Mouse (Mus musculus): ENCODE measurements around the gene Acp2.

The Acp2 gene

GRCm38 (mm10) chr2:91194624-91195332, 7.9 kb upstream of the Acp2 start:
- peak; percentile 82 for DNase-seq (ENCODE audit: extremely low spot score)

GRCm38 (mm10) chr2:91196577-91197001, 6.1 kb upstream of the Acp2 start:
- DNase-seq (ENCODE audit: extremely low spot score), result no peak

GRCm38 (mm10) chr2:91198888-91199287, 3.8 kb upstream of the Acp2 start:
- DNase-seq (ENCODE audit: extremely low spot score), result no peak

GRCm38 (mm10) chr2:91202972-91203656, 429 bp downstream of the Acp2 start:
- DNase-seq (ENCODE audit: extremely low spot score), result no peak

GRCm38 (mm10) chr2:91206254-91206775, 3.6 kb downstream of the Acp2 start:
- no peak for DNase-seq (ENCODE audit: extremely low spot score)

- no peak for DNase-seq (ENCODE audit: extremely low spot score)
These were observed 10.6 kb downstream of the Acp2 start for GRCm38 (mm10) chr2:91213311-91213710.

GRCm38 (mm10) chr2:91217032-91217431, 14.3 kb downstream of the Acp2 start:
- DNase-seq (ENCODE audit: extremely low spot score), result no peak

GRCm38 (mm10) chr2:91220501-91220900, 17.8 kb downstream of the Acp2 start:
- no peak for DNase-seq (ENCODE audit: extremely low spot score)

- DNase-seq (ENCODE audit: extremely low spot score), result no peak
These were observed 20.9 kb downstream of the Acp2 start for GRCm38 (mm10) chr2:91223614-91224013.

GRCm38 (mm10) chr2:91229735-91230134, 27.1 kb downstream of the Acp2 start:
- DNase-seq (ENCODE audit: extremely low spot score), result no peak

GRCm38 (mm10) chr2:91236601-91237510, 34.2 kb downstream of the Acp2 start, which contains the start of gene Ddb2:
Gene Ddb2, minus strand, starts transcription at chr2:91236982.
- peak; percentile 98 for DNase-seq (ENCODE audit: extremely low spot score)

- peak; percentile 30 for DNase-seq (ENCODE audit: extremely low spot score)
These were observed 34.9 kb downstream of the Acp2 start for GRCm38 (mm10) chr2:91237511-91238080.

GRCm38 (mm10) chr2:91242547-91242946, 39.9 kb downstream of the Acp2 start:
- DNase-seq (ENCODE audit: extremely low spot score), result no peak

GRCm38 (mm10) chr2:91243416-91243815, 40.7 kb downstream of the Acp2 start:
- DNase-seq (ENCODE audit: extremely low spot score), result no peak

- no peak for DNase-seq (ENCODE audit: extremely low spot score)
These were observed 42.0 kb downstream of the Acp2 start for GRCm38 (mm10) chr2:91244557-91245228.

GRCm38 (mm10) chr2:91248366-91248765, 45.7 kb downstream of the Acp2 start:
- DNase-seq (ENCODE audit: extremely low spot score), result no peak

- DNase-seq (ENCODE audit: extremely low spot score), result no peak
These were observed 49.3 kb downstream of the Acp2 start for GRCm38 (mm10) chr2:91252001-91252400.

- DNase-seq (ENCODE audit: extremely low spot score), result no peak
These were observed 49.8 kb downstream of the Acp2 start for GRCm38 (mm10) chr2:91252512-91252911.

GRCm38 (mm10) chr2:91254725-91255380, 52.2 kb downstream of the Acp2 start:
- DNase-seq (ENCODE audit: extremely low spot score), result no peak

- DNase-seq (ENCODE audit: extremely low spot score), result peak; percentile 54
These were observed 53.0 kb downstream of the Acp2 start, which contains the start of gene Pacsin3 for GRCm38 (mm10) chr2:91255661-91256150. Gene Pacsin3, plus strand, starts transcription at chr2:91255954.
